Mouse (Mus musculus) cerebellum, adult (tissue): ENCODE data around the gene Higd1c.
"Not testable (repeated sequence)": the region's sequence is repeated elsewhere in the genome, so short reads cannot be mapped to it uniquely, and the experiment has no call there.

Experiments used
- ATAC-seq: cut with Nextera tagmentation; 2 replicates; pipeline ENCODE4 v1.9.2; 2017; ENCODE audit warnings: mild to moderate bottlenecking, moderate library complexity, mixed read lengths; ENCODE audit not compliant: insufficient number of reproducible peaks, low FRiP score, low TSS enrichment

Gene Higd1c

GRCm38 (mm10) chr15:100403318-100404000 is 39.1 kb downstream of the Higd1c start:
- ATAC-seq, result no peak

GRCm38 (mm10) chr15:100406088-100406487 is 41.7 kb downstream of the Higd1c start:
- no peak for ATAC-seq

- ATAC-seq, result no peak
These were observed 46.8 kb downstream of the Higd1c start for GRCm38 (mm10) chr15:100410918-100411672.

- ATAC-seq, result no peak
These were observed 47.4 kb downstream of the Higd1c start for GRCm38 (mm10) chr15:100411731-100412130.

- no peak for ATAC-seq
These were observed 49.0 kb downstream of the Higd1c start for GRCm38 (mm10) chr15:100413306-100413705.

GRCm38 (mm10) chr15:100414011-100414410 is 49.7 kb downstream of the Higd1c start:
- ATAC-seq, result no peak

GRCm38 (mm10) chr15:100414942-100415341 is 50.6 kb downstream of the Higd1c start:
- no peak for ATAC-seq

GRCm38 (mm10) chr15:100415684-100416083 is 51.3 kb downstream of the Higd1c start:
- no peak for ATAC-seq

GRCm38 (mm10) chr15:100417854-100418450 is 53.6 kb downstream of the Higd1c start:
- ATAC-seq, result no peak

GRCm38 (mm10) chr15:100419311-100419710 is 55.0 kb downstream of the Higd1c start:
- no peak for ATAC-seq

- no peak for ATAC-seq
These were observed 55.8 kb downstream of the Higd1c start for GRCm38 (mm10) chr15:100419901-100420745.

- no peak for ATAC-seq
These were observed 56.9 kb downstream of the Higd1c start for GRCm38 (mm10) chr15:100421059-100421757.

GRCm38 (mm10) chr15:100421758-100422197 is 57.4 kb downstream of the Higd1c start, which contains the start of gene Gm5475:
TSS of gene Gm5475 (plus strand) at chr15:100422147.
- ATAC-seq, result not testable (repeated sequence)

- ATAC-seq, result peak; percentile 41
These were observed 58.1 kb downstream of the Higd1c start for GRCm38 (mm10) chr15:100422476-100422875.

- ATAC-seq, result peak; percentile 95
These were observed 58.8 kb downstream of the Higd1c start for GRCm38 (mm10) chr15:100422899-100423860.

- no peak for ATAC-seq
These were observed 59.6 kb downstream of the Higd1c start for GRCm38 (mm10) chr15:100423916-100424315.

GRCm38 (mm10) chr15:100424396-100425122 is 60.2 kb downstream of the Higd1c start, which contains the start of gene Slc11a2:
TSS of gene Slc11a2 (minus strand) at chr15:100425072.
- no peak for ATAC-seq
